Mouse (Mus musculus) stomach, embryonic 14.5 days (tissue): ENCODE data around the gene Eid3. TPM values are rescaled to one million over a fixed set of nuclear protein-coding genes. Genes with fewer than 3 reads are reported as not detected.

Experiments
- ATAC-seq: fragments of 200-750 bp; cut with Nextera tagmentation; 2 replicates; pipeline ENCODE4 v1.8.0; 2017; ENCODE audit warnings: low read depth, moderate TSS enrichment; ENCODE audit not compliant: insufficient number of reproducible peaks, insufficient read depth, low FRiP score
- H3K27ac ChIP-seq: fragments of 300-500 bp; sonication (generic); 2 replicates; pipeline ENCODE4 v1.5.1; 2014; ENCODE audit warnings: mild to moderate bottlenecking, low read length, moderate library complexity, mixed read lengths
- H3K27me3 ChIP-seq: fragments of 300-500 bp; sonication (generic); 2 replicates; pipeline ENCODE4 v1.6.1; 2014; ENCODE audit warnings: low read length, control low read depth, mixed read lengths; ENCODE audit not compliant: control insufficient read depth, insufficient read depth
- H3K36me3 ChIP-seq: fragments of 300-500 bp; sonication (generic); 2 replicates; pipeline ENCODE4 v1.6.1; 2014; ENCODE audit warnings: mild to moderate bottlenecking, control low read depth, low read length, moderate library complexity, mixed read lengths; ENCODE audit not compliant: control insufficient read depth, insufficient read depth
- H3K4me1 ChIP-seq: fragments of 300-500 bp; sonication (generic); 2 replicates; pipeline ENCODE4 v1.6.1; 2014; ENCODE audit warnings: low read length, control low read depth, mixed read lengths; ENCODE audit not compliant: control insufficient read depth, insufficient read depth
- H3K4me2 ChIP-seq: fragments of 300-500 bp; sonication (generic); replicated peaks from 2 replicates; pipeline ENCODE4 v1.6.1; 2014; ENCODE audit warnings: low read depth, low read length, control low read depth
- H3K4me3 ChIP-seq: fragments of 300-500 bp; sonication (generic); 2 replicates; pipeline ENCODE4 v1.5.1; 2014; ENCODE audit warnings: low read depth, low read length, control low read depth
- H3K9ac ChIP-seq: fragments of 300-500 bp; sonication (generic); replicated peaks from 2 replicates; pipeline ENCODE4 v1.6.1; 2014; ENCODE audit warnings: low read depth, mild to moderate bottlenecking, control low read depth, low read length, moderate library complexity, mixed read lengths
- H3K9me3 ChIP-seq: fragments of 300-500 bp; sonication (generic); 2 replicates; pipeline ENCODE4 v1.6.1; 2016; ENCODE audit warnings: low read depth, low read length, control low read depth; ENCODE audit not compliant: control insufficient read depth
- WGBS: fragments of 180-500 bp; shearing (Covaris S2); extraction: QIAGEN DNeasy Blood & Tissue Kit; methylation state at CpG from one replicate; pipeline ENCODE4 v1.1.7; 2014; 5-methylcytosine and 5-hydroxymethylcytosine counted together
- polyA plus RNA-seq: library from polyadenylated mRNA; unstranded; fragments of >200 nt; fragmentation: Nextera tagmentation; extraction: Ambion mirVana; gene quantifications from 2 replicates; pipeline ENCODE4 v1.2.1, GENCODE M21; 2014

The Eid3 gene
- polyA plus RNA-seq, 1 experiment from 2014 or later, result 0.88 TPM

GRCm38 (mm10) chr10:82909382-82909781 lies 43.0 kb downstream of the Eid3 start:
- no peak overlapping the region for H3K4me3 ChIP-seq
- no peaks in the 10 kb centered on the region for H3K36me3 ChIP-seq
- no peaks in the 10 kb centered on the region for H3K9me3 ChIP-seq
- 17% methylated on average over 9 of the region's 9 CpGs for WGBS
- H3K9ac ChIP-seq, result no peak overlapping the region
- H3K27me3 ChIP-seq, result no peaks in the 10 kb centered on the region
- no peak for ATAC-seq
- no peak overlapping the region for H3K27ac ChIP-seq
- no peak overlapping the region for H3K4me2 ChIP-seq
- H3K4me1 ChIP-seq, result no peaks in the 10 kb centered on the region

DNA sequence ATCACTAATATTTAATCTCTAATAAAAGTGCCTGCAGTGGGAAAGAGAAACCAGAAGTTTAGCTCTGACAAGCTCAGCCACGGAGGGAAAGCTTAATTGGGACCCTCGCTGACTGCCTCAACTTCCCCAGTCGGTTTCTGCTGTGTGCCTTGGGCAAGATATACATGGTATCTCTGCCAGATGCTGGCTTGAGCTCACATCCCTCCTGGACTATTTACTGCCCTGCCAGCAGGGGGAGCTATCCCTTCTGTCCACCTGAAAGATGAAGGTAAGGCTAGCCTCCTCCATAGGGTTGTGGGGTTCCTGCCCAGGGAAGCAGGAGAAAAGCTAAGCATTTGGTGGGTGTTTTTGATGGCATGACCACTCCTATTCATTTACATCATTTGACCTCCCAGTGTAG lies 43.8 kb downstream of the Eid3 start:
- H3K9ac ChIP-seq, result no peak overlapping the region
- H3K4me3 ChIP-seq, result no peak overlapping the region
- H3K36me3 ChIP-seq, result no peaks in the 10 kb centered on the region
- H3K9me3 ChIP-seq, result no peaks in the 10 kb centered on the region
- no peaks in the 10 kb centered on the region for H3K4me1 ChIP-seq
- WGBS, result 79% methylated on average over 3 of the region's 3 CpGs
- H3K4me2 ChIP-seq, result no peak overlapping the region
- no peak overlapping the region for H3K27ac ChIP-seq
- ATAC-seq, result no peak
- H3K27me3 ChIP-seq, result no peaks in the 10 kb centered on the region

GRCm38 (mm10) chr10:82913238-82913637 lies 46.8 kb downstream of the Eid3 start:
- no peaks in the 10 kb centered on the region for H3K36me3 ChIP-seq
- 72% methylated on average over 4 of the region's 4 CpGs for WGBS

GRCm38 (mm10) chr10:82913772-82914171 lies 47.3 kb downstream of the Eid3 start:
- H3K4me3 ChIP-seq, result no peak overlapping the region
- no peak overlapping the region for H3K4me2 ChIP-seq
- no peaks in the 10 kb centered on the region for H3K36me3 ChIP-seq
- H3K27ac ChIP-seq, result no peak overlapping the region
- no peak overlapping the region for H3K9ac ChIP-seq
- no peaks in the 10 kb centered on the region for H3K27me3 ChIP-seq
- ATAC-seq, result no peak
- H3K9me3 ChIP-seq, result no peaks in the 10 kb centered on the region
- 81% methylated on average over 6 of the region's 6 CpGs for WGBS
- no peaks in the 10 kb centered on the region for H3K4me1 ChIP-seq

More at GRCm38 (mm10) chr10:82913238-82913637, 46.8 kb downstream of the Eid3 start:
- Histone ChIP-seq H3K27ac (no peak overlapping the region), H3K9ac (no peak overlapping the region), H3K4me2 (no peak overlapping the region), H3K9me3 (no peaks in the 10 kb centered on the region), H3K4me1 (no peaks in the 10 kb centered on the region), H3K27me3 (no peaks in the 10 kb centered on the region), H3K4me3 (no peak overlapping the region)
- ATAC-seq, result no peak

Other genes starting within 250 kb of the Eid3 start
- 50.1 and 55.6 TPM in 2 replicates for gene 1190007I07Rik, start 243.4 kb upstream of the Eid3 start, polyA plus RNA-seq
- gene Tdg, start 236.8 kb upstream of the Eid3 start, polyA plus RNA-seq, result 130 and 144 TPM in 2 replicates
- gene Glt8d2, start 176.0 kb upstream of the Eid3 start, polyA plus RNA-seq, result 9.5 and 10.0 TPM in 2 replicates
- 34.3 and 37.1 TPM in 2 replicates for gene Hcfc2, start 170.5 kb upstream of the Eid3 start, polyA plus RNA-seq
- gene Nfyb, start 102.5 kb upstream of the Eid3 start, polyA plus RNA-seq, result 44.6 and 48.7 TPM in 2 replicates
- gene Txnrd1, start 32.7 kb upstream of the Eid3 start, polyA plus RNA-seq, result 98.3 and 98.7 TPM in 2 replicates
- 2.0 TPM in 2 replicates for gene Chst11, start 118.9 kb downstream of the Eid3 start, polyA plus RNA-seq